Mouse (Mus musculus) thymus, adult 2 months (tissue): ENCODE data around the gene Fkrp.

Experiments used
- CTCF ChIP-seq: fragments of 200-500 bp; IDR thresholded peaks from 2 replicates; pipeline ENCODE4 v1.5.1; 2012; ENCODE audit warnings: mild to moderate bottlenecking, control low read depth, low read length, moderate library complexity, borderline replicate concordance; ENCODE audit not compliant: control insufficient read depth, poor library complexity, insufficient read depth; ENCODE audit errors: extremely low read depth
- POLR2A ChIP-seq: fragments of 200-500 bp; IDR thresholded peaks from 2 replicates; pipeline ENCODE4 v1.6.1; 2012; ENCODE audit warnings: mild to moderate bottlenecking, low read length, control low read depth, moderate library complexity; ENCODE audit not compliant: control insufficient read depth, poor library complexity, insufficient read depth; ENCODE audit errors: extremely low read depth

GRCm38 (mm10) chr7:16848579-16848978 is 32.0 kb upstream of the Fkrp start:
- TF ChIP-seq POLR2A = no peak
- TF ChIP-seq CTCF = peak; percentile 68; the same call in 1 of the 2 replicates
